In genomic region chr4:59859693-59860425, GRCm38 (mm10) we compare ENCODE assay signal across 10 mouse cellular contexts. TPM values are rescaled to one million over a fixed set of nuclear protein-coding genes. Genes with fewer than 3 reads are reported as not detected.
DNase-seq lines count a peak whose midpoint lies in the region; ATAC-seq lines count a peak whose summit lies in the region.
"Had no signal": no experiment of that assay in that cellular context is flagged by ENCODE, and none has a peak within 500 bp of the region (broad histone marks: within the 10 kb centered on the region; RNA-seq: fewer than 3 reads in every experiment).

No protein-coding gene starts in this region.

- no peak overlapping the region for H3K4me2 ChIP-seq in neural tube, embryonic 12.5 days (replicated peaks)
- no peak overlapping the region for H3K4me2 ChIP-seq in kidney, embryonic 14.5 days (replicated peaks; ENCODE audit: low read depth, low read length)
- H3K4me2 ChIP-seq in stomach, embryonic 14.5 days (replicated peaks; ENCODE audit: low read depth, low read length), result no peak overlapping the region

- no peak overlapping the region for H3K4me3 ChIP-seq in neural tube, embryonic 12.5 days
- H3K4me3 ChIP-seq in kidney, embryonic 14.5 days (ENCODE audit: low read length), result no peak overlapping the region
- no peak overlapping the region for H3K4me3 ChIP-seq in stomach, embryonic 14.5 days (ENCODE audit: low read depth, low read length)

- intact Hi-C loops in heart, postnatal 36 days (cut with DNase I), result no loop called here

- 0 out of 2 replicates have a peak, but pooled peaks cover 5% of the 10 kb centered on the region for H3K36me3 ChIP-seq in neural tube, embryonic 12.5 days
- H3K36me3 ChIP-seq in kidney, embryonic 14.5 days (ENCODE audit: control insufficient read depth, insufficient read depth, low read length), result no peaks in the 10 kb centered on the region
- peaks cover 3% of the 10 kb centered on the region; the same call in 1 of the 2 replicates for H3K36me3 ChIP-seq in stomach, embryonic 14.5 days (ENCODE audit: control insufficient read depth, insufficient read depth, low read length)

- H3K27me3 ChIP-seq in neural tube, embryonic 12.5 days (replicated peaks), result no peaks in the 10 kb centered on the region
- no peaks in the 10 kb centered on the region for H3K27me3 ChIP-seq in kidney, embryonic 14.5 days (ENCODE audit: control insufficient read depth, insufficient read depth, low read length)
- no peaks in the 10 kb centered on the region for H3K27me3 ChIP-seq in stomach, embryonic 14.5 days (ENCODE audit: control insufficient read depth, insufficient read depth, low read length)

- WGBS in neural tube, embryonic 12.5 days, result 71% methylated on average over 16 of the region's 16 CpGs
- 52% methylated on average over 16 of the region's 16 CpGs for WGBS in kidney, embryonic 14.5 days
- WGBS in stomach, embryonic 14.5 days, result 51% methylated on average over 16 of the region's 16 CpGs

- no peak overlapping the region for H3K9ac ChIP-seq in neural tube, embryonic 12.5 days
- H3K9ac ChIP-seq in kidney, embryonic 14.5 days (ENCODE audit: low read depth, low read length), result no peak overlapping the region
- H3K9ac ChIP-seq in stomach, embryonic 14.5 days (replicated peaks; ENCODE audit: low read depth, low read length), result no peak overlapping the region

- H3K9me3 ChIP-seq in neural tube, embryonic 12.5 days, result no peaks in the 10 kb centered on the region
- no peaks in the 10 kb centered on the region for H3K9me3 ChIP-seq in kidney, embryonic 14.5 days (ENCODE audit: control insufficient read depth, low read length)
- no peaks in the 10 kb centered on the region for H3K9me3 ChIP-seq in stomach, embryonic 14.5 days (ENCODE audit: control insufficient read depth, low read depth, low read length)

- peak; percentile 59; the same call in 1 of the 2 replicates for ATAC-seq in neural tube, embryonic 12.5 days (ENCODE audit: low FRiP score, low read depth)
- peak; percentile 80; the same call in 1 of the 2 replicates for ATAC-seq in kidney, embryonic 14.5 days (ENCODE audit: low FRiP score, low TSS enrichment)
- peak; percentile 78 for ATAC-seq in stomach, embryonic 14.5 days (ENCODE audit: insufficient number of reproducible peaks, insufficient read depth, low FRiP score, low read depth)

- H3K4me1 ChIP-seq in neural tube, embryonic 12.5 days, result no peaks in the 10 kb centered on the region
- H3K4me1 ChIP-seq in kidney, embryonic 14.5 days (ENCODE audit: control insufficient read depth, insufficient read depth, low read length), result no peaks in the 10 kb centered on the region
- H3K4me1 ChIP-seq in stomach, embryonic 14.5 days (ENCODE audit: control insufficient read depth, insufficient read depth, low read length), result no peaks in the 10 kb centered on the region

- DNase-seq in neural tube, embryonic 10.5 days (ENCODE audit: extremely low spot score, low spot score), result no peak
- DNase-seq in cerebellum, postnatal 14 days, result peak; percentile 59 to 81
- DNase-seq in layer of hippocampus, postnatal 36 days, result no peak
- DNase-seq in heart, adult 9 months (ENCODE audit: low spot score in 2 of 2), result no peak
- DNase-seq in heart, postnatal 36 days, result no peak

- H3K27ac ChIP-seq in neural tube, embryonic 12.5 days, result no peak overlapping the region
- H3K27ac ChIP-seq in kidney, embryonic 14.5 days (ENCODE audit: low read depth, low read length), result no peak overlapping the region
- H3K27ac ChIP-seq in stomach, embryonic 14.5 days (ENCODE audit: low read length), result peak overlapping the region; percentile 72; the same call in 1 of the 2 replicates

RNA-seq across cellular contexts. Expression of gene Snx30, which starts 54.2 kb away (rescaled TPM):
- 17.1 and 20.2 TPM in 2 replicates for polyA plus RNA-seq in neural tube, embryonic 12.5 days (2016; fragmentation: Nextera tagmentation; extraction: Ambion mirVana)
- 7.9 and 12.1 TPM in 2 replicates for polyA plus RNA-seq in kidney, embryonic 14.5 days (2014; fragmentation: Nextera tagmentation; extraction: Ambion mirVana)
- polyA plus RNA-seq in stomach, embryonic 14.5 days (2014; fragmentation: Nextera tagmentation; extraction: Ambion mirVana), result 8.9 and 10.8 TPM in 2 replicates
- 10 to 100 TPM; 44.9 to 46.0 TPM for total RNA-seq in layer of hippocampus, postnatal 36 days (2021)
- total RNA-seq in heart, postnatal 36 days (2021), result 1 to 10 TPM; 5.6 to 6.4 TPM

RNA-seq across cellular contexts. Expression of gene Slc46a2, which starts 55.0 kb away (rescaled TPM):
- polyA plus RNA-seq in neural tube, embryonic 12.5 days (2016; fragmentation: Nextera tagmentation; extraction: Ambion mirVana), result 0.11 TPM in 1 of 2 replicates, not detected in the other
- polyA plus RNA-seq in kidney, embryonic 14.5 days (2014; fragmentation: Nextera tagmentation; extraction: Ambion mirVana), result 0.07 TPM in 1 of 2 replicates, not detected in the other
- polyA plus RNA-seq in stomach, embryonic 14.5 days (2014; fragmentation: Nextera tagmentation; extraction: Ambion mirVana), result 0.11 and 0.12 TPM in 2 replicates
- total RNA-seq in layer of hippocampus, postnatal 36 days (2021), result not detected
- total RNA-seq in heart, postnatal 36 days (2021), result under 1 TPM in 1 of 2 experiments, not detected in 1; 0.16 TPM
- total RNA-seq: hematopoietic stem cell, adult 5-6 weeks had no signal
- polyA plus RNA-seq: neural tube, embryonic 11.5 days had no signal

RNA-seq across cellular contexts. Expression of gene Inip, which starts 58.5 kb away (rescaled TPM):
- polyA plus RNA-seq in neural tube, embryonic 12.5 days (2016; fragmentation: Nextera tagmentation; extraction: Ambion mirVana), result 82.4 and 87.2 TPM in 2 replicates
- polyA plus RNA-seq in kidney, embryonic 14.5 days (2014; fragmentation: Nextera tagmentation; extraction: Ambion mirVana), result 55.5 and 69.3 TPM in 2 replicates
- 55.4 and 57.6 TPM in 2 replicates for polyA plus RNA-seq in stomach, embryonic 14.5 days (2014; fragmentation: Nextera tagmentation; extraction: Ambion mirVana)
- 10 to 100 TPM; 24.1 to 26.4 TPM for total RNA-seq in layer of hippocampus, postnatal 36 days (2021)
- 1 to 10 TPM; 8.3 to 8.7 TPM for total RNA-seq in heart, postnatal 36 days (2021)

Comparison
In these comparisons a context has a peak if more than half of its experiments do, and no peak if none do; other contexts are left out.
1. DNase-seq: peak in cerebellum, postnatal 14 days (2 of 2); none in neural tube, embryonic 10.5 days (single experiment), layer of hippocampus, postnatal 36 days (0 of 2), heart, adult 9 months (0 of 2) and heart, postnatal 36 days (0 of 2).
2. Peak in every context shown above with its lines, with median percentiles within 50 percentile points of each other: ATAC-seq.